Mouse (Mus musculus) ES-E14 (cell line): ENCODE results near the gene Gpr89.

Source experiments
- CHD2 ChIP-seq: IDR thresholded peaks from 2 replicates; pipeline ENCODE4 v1.6.1; 2014; ENCODE audit warnings: mild to moderate bottlenecking, low read depth, low read length, inconsistent platforms
- ZNF384 ChIP-seq: IDR thresholded peaks from 2 replicates; pipeline ENCODE4 v1.6.1; 2012; ENCODE audit warnings: low read depth, low read length, inconsistent platforms

GRCm38 (mm10) chr3:96905592-96905991, 446 bp upstream of the Gpr89 start:
- no peak for TF ChIP-seq CHD2
- TF ChIP-seq ZNF384: no peak
